Mouse (Mus musculus): ENCODE measurements around the gene Tnfrsf13c. TPM values are rescaled to one million over a fixed set of nuclear protein-coding genes. Genes with fewer than 3 reads are reported as not detected.

Tnfrsf13c gene
- polyA plus RNA-seq, 1 experiment from 2014 or later: 0.61 TPM

DNA sequence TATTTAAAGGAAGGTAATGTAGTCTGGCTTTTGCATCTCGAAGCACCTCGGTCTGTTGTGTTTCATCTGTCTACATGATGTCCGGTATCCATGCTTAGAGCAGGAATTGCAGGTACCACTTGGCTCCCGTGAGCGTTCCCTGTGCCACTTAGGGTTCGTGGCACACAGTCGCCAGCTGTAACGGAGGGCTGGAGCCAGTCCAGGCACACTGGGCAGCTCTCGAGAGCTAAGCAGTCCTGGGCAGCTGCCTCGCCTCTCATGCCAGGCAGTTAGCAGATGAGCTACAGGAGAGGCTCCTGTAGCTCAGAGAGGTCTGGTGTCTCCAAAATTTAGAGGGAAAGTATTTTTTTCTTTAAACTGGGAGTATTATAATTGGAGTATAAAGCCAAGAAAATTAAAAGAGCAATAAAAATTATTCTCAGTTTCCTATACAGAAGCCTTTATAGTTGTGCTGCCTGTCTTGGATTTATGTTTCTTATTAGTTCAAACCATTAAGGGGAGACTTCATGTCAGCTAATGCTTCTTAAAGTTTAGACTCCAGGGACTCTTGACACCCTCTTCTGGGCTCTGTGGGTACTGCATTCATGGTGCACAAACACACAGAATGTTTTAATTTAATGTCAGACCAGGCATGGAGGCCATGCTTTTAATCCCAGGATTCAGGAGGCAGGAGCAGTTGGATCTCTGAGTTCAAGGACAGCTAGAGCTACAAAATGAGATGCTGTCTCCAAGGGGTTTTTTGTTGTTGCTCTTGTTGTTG is 35.5 kb downstream of the Tnfrsf13c start:
- Histone ChIP-seq H3K4me1 (no peaks in the 10 kb centered on the region), H3K9me3 (replicated peaks) (no peaks in the 10 kb centered on the region), H3K4me3 (replicated peaks) (no peak overlapping the region), H3K27me3 (no peaks in the 10 kb centered on the region), H3K4me2 (replicated peaks) (no peak overlapping the region), H3K27ac (replicated peaks) (no peak overlapping the region), H3K9ac (no peak overlapping the region), H3K36me3 (peaks cover 93% of the 10 kb centered on the region)
- WGBS: 96% methylated on average over 10 of the region's 10 CpGs
- ATAC-seq (ENCODE audit: insufficient number of reproducible peaks, low FRiP score, low TSS enrichment, low read depth): no peak

DNA sequence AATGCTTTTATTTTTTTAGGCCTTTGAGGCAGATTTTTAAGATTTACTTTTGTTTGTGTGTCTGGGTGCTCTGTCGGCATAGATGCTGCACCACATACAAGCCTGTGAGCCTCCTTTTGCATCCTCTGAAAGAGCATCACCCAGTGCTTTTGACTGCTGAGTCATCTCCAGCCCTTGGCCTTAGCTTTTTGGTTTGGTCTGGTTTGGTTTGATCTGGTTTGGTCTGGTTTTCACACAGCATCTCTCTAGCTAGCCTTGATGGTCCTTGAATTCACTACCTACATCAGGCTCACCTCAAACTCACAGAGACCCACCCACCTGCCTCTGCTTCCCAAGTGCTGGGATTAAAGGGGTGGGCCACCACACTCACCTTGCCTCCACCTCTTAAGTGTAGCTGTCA is 36.2 kb downstream of the Tnfrsf13c start:
- WGBS: 77% methylated on average over 1 of the region's 1 CpGs
- H3K9me3 ChIP-seq (replicated peaks): no peaks in the 10 kb centered on the region
- H3K4me3 ChIP-seq (replicated peaks): no peak overlapping the region
- no peak overlapping the region for H3K9ac ChIP-seq
- no peak overlapping the region for H3K27ac ChIP-seq (replicated peaks)
- no peaks in the 10 kb centered on the region for H3K27me3 ChIP-seq
- H3K4me1 ChIP-seq: no peaks in the 10 kb centered on the region
- H3K36me3 ChIP-seq: peaks cover 93% of the 10 kb centered on the region
- no peak overlapping the region for H3K4me2 ChIP-seq (replicated peaks)
- no peak for ATAC-seq (ENCODE audit: insufficient number of reproducible peaks, low FRiP score, low TSS enrichment, low read depth)

DNA sequence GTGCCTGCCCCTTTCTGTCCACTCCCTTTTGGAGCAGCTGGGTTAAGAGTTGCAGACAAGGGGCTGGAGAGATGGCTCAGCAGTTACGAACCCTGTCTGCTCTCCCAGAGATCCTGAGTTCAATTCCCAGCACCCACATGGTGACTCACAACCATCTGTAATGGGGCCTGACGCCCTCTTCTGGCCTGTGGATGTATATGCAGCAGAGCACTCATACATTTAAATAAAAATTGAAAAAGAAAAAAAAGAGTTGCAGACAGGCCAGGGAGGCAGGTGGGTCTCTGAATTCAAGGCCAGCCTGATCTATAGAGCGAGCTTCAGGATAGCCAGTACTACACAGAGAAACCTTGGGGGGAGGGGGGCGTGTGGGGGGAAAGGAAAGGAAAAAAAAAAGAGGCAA is 36.8 kb downstream of the Tnfrsf13c start:
- no peaks in the 10 kb centered on the region for H3K4me1 ChIP-seq
- no peak overlapping the region for H3K27ac ChIP-seq (replicated peaks)
- H3K36me3 ChIP-seq: peaks cover 93% of the 10 kb centered on the region
- H3K4me2 ChIP-seq (replicated peaks): no peak overlapping the region
- no peak overlapping the region for H3K9ac ChIP-seq
- H3K9me3 ChIP-seq (replicated peaks): no peaks in the 10 kb centered on the region
- H3K4me3 ChIP-seq (replicated peaks): no peak overlapping the region
- 82% methylated on average over 4 of the region's 4 CpGs for WGBS
- no peak for ATAC-seq (ENCODE audit: insufficient number of reproducible peaks, low FRiP score, low TSS enrichment, low read depth)
- no peaks in the 10 kb centered on the region for H3K27me3 ChIP-seq

DNA sequence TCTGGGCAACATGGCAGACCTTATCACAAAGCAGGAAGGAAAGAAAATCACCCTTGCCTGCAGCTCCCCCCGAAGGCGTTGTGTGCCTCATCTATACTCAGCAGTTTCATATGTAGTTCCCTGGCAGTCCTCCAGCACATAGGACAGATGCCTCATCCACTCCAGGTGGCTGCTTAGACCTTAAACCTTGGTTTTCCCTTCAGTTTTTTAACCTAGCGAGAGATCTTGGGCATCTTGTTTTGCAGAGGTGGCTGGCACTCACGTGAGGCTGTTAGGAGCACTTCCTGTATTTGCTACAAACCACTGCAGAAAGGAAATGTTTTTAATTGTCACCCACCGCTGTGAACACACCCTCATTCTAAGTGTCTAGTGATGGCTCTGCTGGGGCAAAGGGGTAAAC is 37.2 kb downstream of the Tnfrsf13c start:
- no peak overlapping the region for H3K9ac ChIP-seq
- H3K4me3 ChIP-seq (replicated peaks): no peak overlapping the region
- WGBS: 84% methylated on average over 5 of the region's 5 CpGs
- H3K4me2 ChIP-seq (replicated peaks): no peak overlapping the region
- no peak overlapping the region for H3K27ac ChIP-seq (replicated peaks)
- no peak for ATAC-seq (ENCODE audit: insufficient number of reproducible peaks, low FRiP score, low TSS enrichment, low read depth)
- no peaks in the 10 kb centered on the region for H3K27me3 ChIP-seq
- no peaks in the 10 kb centered on the region for H3K4me1 ChIP-seq
- H3K9me3 ChIP-seq (replicated peaks): peaks cover 3% of the 10 kb centered on the region; the same call in 1 of the 2 replicates
- peaks cover 93% of the 10 kb centered on the region for H3K36me3 ChIP-seq

DNA sequence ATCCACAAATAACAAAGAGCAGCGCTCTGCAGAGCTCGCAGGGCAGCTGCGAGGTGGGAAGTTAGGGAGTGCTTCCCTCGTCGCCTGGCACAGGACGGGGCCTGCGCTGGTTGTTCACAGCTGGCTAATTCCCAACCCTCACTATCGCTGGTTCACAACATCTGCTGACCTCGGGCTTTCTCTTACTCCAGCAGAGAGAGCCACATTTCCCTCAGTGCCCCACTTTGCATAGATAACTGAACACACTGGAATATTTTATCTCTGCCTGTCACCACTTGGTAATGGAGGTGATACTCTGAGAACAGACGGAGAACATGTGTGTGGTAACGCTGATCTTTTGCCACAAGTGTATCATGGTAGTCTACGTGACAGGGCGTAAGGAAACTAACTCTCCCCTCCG is 38.0 kb downstream of the Tnfrsf13c start:
- no peak overlapping the region for H3K9ac ChIP-seq
- no peak for ATAC-seq (ENCODE audit: insufficient number of reproducible peaks, low FRiP score, low TSS enrichment, low read depth)
- no peak overlapping the region for H3K27ac ChIP-seq (replicated peaks)
- H3K9me3 ChIP-seq (replicated peaks): peaks cover 5% of the 10 kb centered on the region; the same call in 1 of the 2 replicates
- H3K4me2 ChIP-seq (replicated peaks): no peak overlapping the region
- WGBS: 79% methylated on average over 14 of the region's 14 CpGs
- no peak overlapping the region for H3K4me3 ChIP-seq (replicated peaks)
- peaks cover 93% of the 10 kb centered on the region for H3K36me3 ChIP-seq
- H3K4me1 ChIP-seq: no peaks in the 10 kb centered on the region
- H3K27me3 ChIP-seq: no peaks in the 10 kb centered on the region

DNA sequence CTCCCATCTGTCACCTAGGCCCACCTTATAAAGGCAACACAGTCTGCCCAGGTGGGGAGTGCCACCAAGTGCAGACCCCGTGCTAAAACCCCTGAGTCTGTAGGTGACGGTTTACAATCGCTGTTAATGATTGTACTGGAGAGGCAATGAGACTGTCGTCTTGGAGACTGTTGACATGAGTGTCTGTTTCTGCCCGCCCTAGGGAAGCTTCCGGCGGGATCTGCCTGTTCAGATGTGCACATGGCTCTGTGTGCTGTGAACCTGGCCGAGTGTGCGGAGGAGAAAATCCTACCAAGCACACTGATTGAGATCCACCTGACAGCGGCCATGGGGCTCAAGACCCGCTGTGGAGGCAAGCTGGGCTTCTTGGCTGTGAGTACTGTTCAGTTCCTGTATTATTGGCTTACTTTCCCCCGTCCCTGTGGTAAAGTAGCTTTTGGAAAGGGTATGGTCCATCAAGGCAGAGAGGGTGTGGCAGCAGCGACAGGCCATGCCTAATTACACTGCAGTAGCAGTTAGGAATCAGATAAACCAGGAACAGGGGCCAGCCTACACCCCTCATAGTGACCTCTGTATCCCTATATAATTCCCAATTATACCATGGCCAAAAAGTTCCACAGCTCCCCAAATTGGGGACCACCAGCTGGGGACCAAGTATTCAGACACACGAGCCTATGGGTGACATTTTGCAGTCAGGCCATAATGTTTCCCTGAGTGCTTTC is 38.9 kb downstream of the Tnfrsf13c start:
- WGBS: 85% methylated on average over 14 of the region's 14 CpGs
- H3K4me2 ChIP-seq (replicated peaks): no peak overlapping the region
- peaks cover 5% of the 10 kb centered on the region; the same call in 1 of the 2 replicates for H3K9me3 ChIP-seq (replicated peaks)
- H3K36me3 ChIP-seq: peaks cover 98% of the 10 kb centered on the region
- no peak overlapping the region for H3K9ac ChIP-seq
- H3K4me1 ChIP-seq: no peaks in the 10 kb centered on the region
- H3K27ac ChIP-seq (replicated peaks): no peak overlapping the region
- H3K27me3 ChIP-seq: no peaks in the 10 kb centered on the region
- no peak overlapping the region for H3K4me3 ChIP-seq (replicated peaks)
- no peak for ATAC-seq (ENCODE audit: insufficient number of reproducible peaks, low FRiP score, low TSS enrichment, low read depth)

- WGBS: 90% methylated on average over 10 of the region's 10 CpGs
- no peaks in the 10 kb centered on the region for H3K27me3 ChIP-seq
Observed at GRCm38 (mm10) chr15:82184656-82185055, 39.5 kb downstream of the Tnfrsf13c start.

GRCm38 (mm10) chr15:82184183-82184582 is 40.0 kb downstream of the Tnfrsf13c start:
- Histone ChIP-seq H3K9me3 (replicated peaks) (peaks cover 5% of the 10 kb centered on the region; the same call in 1 of the 2 replicates), H3K36me3 (peaks cover 98% of the 10 kb centered on the region)

More at GRCm38 (mm10) chr15:82184656-82185055, 39.5 kb downstream of the Tnfrsf13c start:
- Histone ChIP-seq H3K27ac (replicated peaks) (no peak overlapping the region), H3K9ac (no peak overlapping the region), H3K36me3 (peaks cover 98% of the 10 kb centered on the region), H3K4me3 (replicated peaks) (no peak overlapping the region), H3K4me2 (replicated peaks) (no peak overlapping the region), H3K4me1 (no peaks in the 10 kb centered on the region), H3K9me3 (replicated peaks) (peaks cover 5% of the 10 kb centered on the region; the same call in 1 of the 2 replicates)
- ATAC-seq (ENCODE audit: insufficient number of reproducible peaks, low FRiP score, low TSS enrichment, low read depth): no peak

DNA sequence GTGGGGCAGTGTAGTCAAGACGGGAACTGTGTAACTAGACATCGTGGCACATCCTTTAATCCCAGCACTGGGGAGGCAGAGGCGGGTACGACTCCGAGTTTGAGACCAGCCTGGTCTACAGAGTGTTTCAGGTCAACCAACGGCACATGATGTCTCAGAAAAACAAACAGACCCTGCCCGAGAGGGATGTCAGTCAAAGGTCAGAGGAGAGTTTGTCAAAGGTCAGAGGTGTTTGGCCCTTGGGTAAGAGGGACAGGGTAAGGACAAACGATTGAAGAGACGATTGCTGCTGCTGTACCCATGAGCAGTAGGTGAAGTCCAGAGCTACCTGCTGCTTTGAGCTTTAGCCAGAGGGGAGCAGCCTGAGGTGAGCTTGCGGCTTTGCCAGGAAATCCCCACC is 40.6 kb downstream of the Tnfrsf13c start:
- no peak for ATAC-seq (ENCODE audit: insufficient number of reproducible peaks, low FRiP score, low TSS enrichment, low read depth)
- Histone ChIP-seq H3K27me3 (no peaks in the 10 kb centered on the region), H3K4me1 (no peaks in the 10 kb centered on the region)

More at GRCm38 (mm10) chr15:82184183-82184582, 40.0 kb downstream of the Tnfrsf13c start:
- ATAC-seq (ENCODE audit: insufficient number of reproducible peaks, low FRiP score, low TSS enrichment, low read depth): no peak
- no peak overlapping the region for H3K27ac ChIP-seq (replicated peaks)
- WGBS: 80% methylated on average over 7 of the region's 7 CpGs
- H3K4me1 ChIP-seq: no peaks in the 10 kb centered on the region
- H3K4me2 ChIP-seq (replicated peaks): no peak overlapping the region
- no peak overlapping the region for H3K4me3 ChIP-seq (replicated peaks)
- H3K27me3 ChIP-seq: no peaks in the 10 kb centered on the region
- H3K9ac ChIP-seq: no peak overlapping the region

GRCm38 (mm10) chr15:82182311-82182710 is 41.9 kb downstream of the Tnfrsf13c start:
- Histone ChIP-seq H3K9me3 (replicated peaks) (peaks cover 5% of the 10 kb centered on the region; the same call in 1 of the 2 replicates), H3K27me3 (no peaks in the 10 kb centered on the region), H3K36me3 (peaks cover 100% of the 10 kb centered on the region), H3K27ac (replicated peaks) (no peak overlapping the region), H3K4me1 (no peaks in the 10 kb centered on the region), H3K4me3 (replicated peaks) (no peak overlapping the region), H3K4me2 (replicated peaks) (no peak overlapping the region), H3K9ac (no peak overlapping the region)
- 96% methylated on average over 4 of the region's 4 CpGs for WGBS
- no peak for ATAC-seq (ENCODE audit: insufficient number of reproducible peaks, low FRiP score, low TSS enrichment, low read depth)

More for the DNA sequence above, 40.6 kb downstream of the Tnfrsf13c start:
- Histone ChIP-seq H3K36me3 (peaks cover 99% of the 10 kb centered on the region), H3K4me3 (replicated peaks) (no peak overlapping the region), H3K27ac (replicated peaks) (no peak overlapping the region), H3K4me2 (replicated peaks) (no peak overlapping the region), H3K9me3 (replicated peaks) (peaks cover 5% of the 10 kb centered on the region; the same call in 1 of the 2 replicates), H3K9ac (no peak overlapping the region)
- 69% methylated on average over 10 of the region's 10 CpGs for WGBS

DNA sequence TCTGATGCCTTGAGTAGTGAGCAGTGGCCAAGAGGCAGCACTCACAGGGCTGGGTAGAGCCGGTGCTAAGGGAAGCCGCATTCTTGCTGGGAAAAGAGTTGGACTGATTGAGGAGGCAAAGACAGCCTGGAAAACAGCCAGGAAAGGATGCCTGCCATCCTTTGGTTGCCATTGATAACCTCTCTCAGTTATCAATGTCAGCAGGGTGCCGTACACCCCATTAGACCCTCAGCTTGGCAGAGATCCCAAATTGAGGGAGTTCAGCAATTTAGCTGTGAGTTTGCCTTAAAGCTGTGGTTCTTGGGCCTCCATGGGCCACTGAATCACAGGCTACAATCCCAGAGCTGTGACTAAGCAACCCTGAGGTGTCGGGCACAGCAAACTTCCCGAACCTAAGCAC is 43.0 kb downstream of the Tnfrsf13c start:
- WGBS: 88% methylated on average over 5 of the region's 5 CpGs
- Histone ChIP-seq H3K27ac (replicated peaks) (no peak overlapping the region), H3K4me1 (no peaks in the 10 kb centered on the region), H3K9me3 (replicated peaks) (peaks cover 5% of the 10 kb centered on the region; the same call in 1 of the 2 replicates), H3K36me3 (peaks cover 100% of the 10 kb centered on the region), H3K27me3 (no peaks in the 10 kb centered on the region), H3K4me3 (replicated peaks) (no peak overlapping the region), H3K9ac (no peak overlapping the region), H3K4me2 (replicated peaks) (no peak overlapping the region)
- no peak for ATAC-seq (ENCODE audit: insufficient number of reproducible peaks, low FRiP score, low TSS enrichment, low read depth)

All from embryonic facial prominence, embryonic 15.5 days (tissue).